Mouse (Mus musculus) CH12.LX (cell line): Measurements from ENCODE around the gene Gm16503.
"Not testable (repeated sequence)": the region's sequence is repeated elsewhere in the genome, so short reads cannot be mapped to it uniquely, and the experiment has no call there.

Experiments
- CTCF ChIP-seq, 2 experiments: IDR thresholded peaks in 1 of 2; conservative IDR thresholded peaks in 1 of 2; 2 replicates each; pipeline ENCODE4 v1.5.1; 2011 to 2012; ENCODE audit warnings: low read depth in 2 of 2, low read length in 2 of 2, improper control_type of control experiment in 1 of 2, inconsistent platforms in 1 of 2, mild to moderate bottlenecking in 1 of 2, moderate library complexity in 1 of 2
- E2F4 ChIP-seq: IDR thresholded peaks from 2 replicates; pipeline ENCODE4 v1.6.1; 2011; ENCODE audit warnings: low read depth, low read length, improper control_type of control experiment; ENCODE audit not compliant: insufficient replicate concordance
- EP300 ChIP-seq: IDR thresholded peaks from 2 replicates; pipeline ENCODE4 v1.6.1; 2011; ENCODE audit warnings: low read length, improper control_type of control experiment
- GABPA ChIP-seq: IDR thresholded peaks from 2 replicates; pipeline ENCODE4 v1.6.1; 2012; ENCODE audit warnings: low read depth, low read length, improper control_type of control experiment, inconsistent platforms; ENCODE audit not compliant: insufficient replicate concordance
- HCFC1 ChIP-seq: IDR thresholded peaks from 2 replicates; pipeline ENCODE4 v1.6.1; 2012; ENCODE audit warnings: low read depth, mild to moderate bottlenecking, inconsistent platforms, low read length, improper control_type of control experiment
- KAT2A ChIP-seq: IDR thresholded peaks from 2 replicates; pipeline ENCODE4 v1.6.1; 2012; ENCODE audit warnings: low read length, improper control_type of control experiment, inconsistent platforms; ENCODE audit not compliant: insufficient replicate concordance
- MXI1 ChIP-seq: IDR thresholded peaks from 2 replicates; pipeline ENCODE4 v1.6.1; 2011; ENCODE audit warnings: mild to moderate bottlenecking, low read depth, low read length, improper control_type of control experiment
- POLR2A ChIP-seq: IDR thresholded peaks from 2 replicates; pipeline ENCODE4 v1.6.1; 2011; ENCODE audit warnings: low read depth, mild to moderate bottlenecking, improper control_type of control experiment, low read length
- POLR2AphosphoS2 ChIP-seq: IDR thresholded peaks from 2 replicates; pipeline ENCODE4 v1.6.1; 2011; ENCODE audit warnings: low read depth, low read length, improper control_type of control experiment
- RCOR1 ChIP-seq: conservative IDR thresholded peaks from 2 replicates; pipeline ENCODE4 v1.6.1; 2012; ENCODE audit warnings: low read depth, mild to moderate bottlenecking, inconsistent platforms, low read length, improper control_type of control experiment
- SMC3 ChIP-seq: IDR thresholded peaks from 2 replicates; pipeline ENCODE4 v1.6.1; 2011; ENCODE audit warnings: low read depth, low read length, improper control_type of control experiment
- USF1 ChIP-seq: IDR thresholded peaks from 2 replicates; pipeline ENCODE4 v1.6.1; 2014; ENCODE audit warnings: low read depth, mild to moderate bottlenecking, inconsistent platforms, low read length, improper control_type of control experiment
- ZNF384 ChIP-seq: IDR thresholded peaks from 2 replicates; pipeline ENCODE4 v1.6.1; 2012; ENCODE audit warnings: low read depth, low read length, improper control_type of control experiment, inconsistent platforms

DNA sequence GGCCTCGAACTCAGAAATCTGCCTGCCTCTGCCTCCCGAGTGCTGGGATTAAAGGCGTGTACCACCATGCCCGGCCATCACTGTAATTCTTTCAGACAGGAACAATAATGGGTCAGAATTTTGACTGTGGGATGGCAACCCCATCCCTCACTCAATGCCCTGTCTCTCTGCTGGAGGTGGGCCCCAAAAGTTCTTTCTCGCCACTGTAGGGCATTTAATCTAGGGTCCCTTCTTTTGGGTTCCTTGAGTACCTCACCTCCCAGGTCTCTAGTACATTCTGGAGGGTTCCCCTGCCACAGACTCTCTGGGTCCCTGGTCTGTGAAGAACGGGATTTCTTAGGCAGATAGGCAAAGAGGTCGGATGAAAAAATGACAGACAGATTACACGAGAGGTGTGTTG is 31.1 kb downstream of the Gm16503 start:
- not testable (repeated sequence) for TF ChIP-seq RCOR1; POLR2A; USF1; SMC3; E2F4; ZNF384; CTCF (conservative IDR thresholded peaks at IDR 0.05 in 1 of 2, IDR thresholded peaks at IDR 0.05 in 1 of 2; ENCODE audit: low read depth in 2 of 2, low read length in 2 of 2); KAT2A; HCFC1; GABPA; EP300; POLR2AphosphoS2; MXI1
